Mouse (Mus musculus) midbrain, embryonic 12.5 days (tissue): ENCODE measurements around the gene Prr29. TPM values are rescaled to one million over a fixed set of nuclear protein-coding genes. Genes with fewer than 3 reads are reported as not detected.

Source experiments
- ATAC-seq: fragments of 200-750 bp; cut with Nextera tagmentation; 2 replicates; pipeline ENCODE4 v1.8.0; 2017; ENCODE audit warnings: low read depth, moderate TSS enrichment, moderate library complexity; ENCODE audit not compliant: low FRiP score
- H3K27ac ChIP-seq: fragments of 300-500 bp; sonication (generic); replicated peaks from 2 replicates; pipeline ENCODE4 v1.5.1; 2016; ENCODE audit warnings: mild to moderate bottlenecking
- H3K27me3 ChIP-seq: fragments of 300-500 bp; sonication (generic); 2 replicates; pipeline ENCODE4 v1.6.1; 2016; ENCODE audit warnings: mild to moderate bottlenecking
- H3K36me3 ChIP-seq: fragments of 300-500 bp; sonication (generic); 2 replicates; pipeline ENCODE4 v1.6.1; 2016
- H3K4me1 ChIP-seq: fragments of 300-500 bp; sonication (generic); 2 replicates; pipeline ENCODE4 v1.6.1; 2016
- H3K4me2 ChIP-seq: fragments of 300-500 bp; sonication (generic); replicated peaks from 2 replicates; pipeline ENCODE4 v1.6.1; 2016; ENCODE audit warnings: mild to moderate bottlenecking, moderate library complexity
- H3K4me3 ChIP-seq: fragments of 300-500 bp; sonication (generic); 2 replicates; pipeline ENCODE4 v1.5.1; 2016; ENCODE audit warnings: mild to moderate bottlenecking
- H3K9ac ChIP-seq: fragments of 300-500 bp; sonication (generic); replicated peaks from 2 replicates; pipeline ENCODE4 v1.6.1; 2016; ENCODE audit warnings: mild to moderate bottlenecking, moderate library complexity
- H3K9me3 ChIP-seq: fragments of 300-500 bp; sonication (generic); 2 replicates; pipeline ENCODE4 v1.6.1; 2016; ENCODE audit warnings: mild to moderate bottlenecking
- WGBS: fragments of 180-500 bp; shearing (Covaris S2); methylation state at CpG from one replicate; pipeline ENCODE4 v1.1.7; 2016; 5-methylcytosine and 5-hydroxymethylcytosine counted together
- polyA plus RNA-seq: library from polyadenylated mRNA; unstranded; fragments of >200 nt; fragmentation: Nextera tagmentation; extraction: Ambion mirVana; gene quantifications from 2 replicates; pipeline ENCODE4 v1.2.1, GENCODE M21; 2016

Prr29 gene
- polyA plus RNA-seq = not detected in 2 replicates

GRCm38 (mm10) chr11:106365366-106365765 is at the start of gene Prr29:
Gene Prr29 (plus strand): TSS chr11:106365472.
- Histone ChIP-seq H3K4me2 (peak within 1 kb of the TSS; percentile 34), H3K4me3 (no peak within 1 kb of the TSS), H3K9ac (peak within 1 kb of the TSS; percentile 31), H3K9me3 (no peaks in the 10 kb centered on the region), H3K27me3 (no peaks in the 10 kb centered on the region), H3K4me1 (peaks cover 11% of the 10 kb centered on the region), H3K36me3 (no peaks in the 10 kb centered on the region), H3K27ac (peak within 1 kb of the TSS; percentile 39)
- ATAC-seq = 0 out of 2 replicates have a peak, but pooled peaks have one; percentile 4
- 63% methylated on average over 10 of the region's 10 CpGs for WGBS

GRCm38 (mm10) chr11:106316416-106316815 is 48.9 kb upstream of the Prr29 start:
- H3K27ac ChIP-seq = no peak overlapping the region
- no peak overlapping the region for H3K4me2 ChIP-seq
- H3K36me3 ChIP-seq = no peaks in the 10 kb centered on the region
- no peaks in the 10 kb centered on the region for H3K4me1 ChIP-seq
- H3K9me3 ChIP-seq = no peaks in the 10 kb centered on the region
- H3K27me3 ChIP-seq = 0 out of 2 replicates have a peak, but pooled peaks cover 3% of the 10 kb centered on the region
- no peak overlapping the region for H3K4me3 ChIP-seq
- ATAC-seq = no peak
- H3K9ac ChIP-seq = no peak overlapping the region
- 95% methylated on average over 1 of the region's 1 CpGs for WGBS

- H3K9me3 ChIP-seq = no peaks in the 10 kb centered on the region
- ATAC-seq = no peak
- H3K4me2 ChIP-seq = no peak overlapping the region
- H3K27ac ChIP-seq = no peak overlapping the region
- WGBS = 83% methylated on average over 7 of the region's 7 CpGs
- H3K4me3 ChIP-seq = no peak overlapping the region
- no peaks in the 10 kb centered on the region for H3K36me3 ChIP-seq
- 0 out of 2 replicates have a peak, but pooled peaks cover 3% of the 10 kb centered on the region for H3K27me3 ChIP-seq
- no peak overlapping the region for H3K9ac ChIP-seq
- no peaks in the 10 kb centered on the region for H3K4me1 ChIP-seq
Measured at GRCm38 (mm10) chr11:106317801-106318200, 47.5 kb upstream of the Prr29 start.

- 76% methylated on average over 21 of the region's 21 CpGs for WGBS
- Histone ChIP-seq H3K4me3 (no peak overlapping the region), H3K9me3 (no peaks in the 10 kb centered on the region), H3K4me1 (no peaks in the 10 kb centered on the region), H3K4me2 (no peak overlapping the region), H3K27ac (no peak overlapping the region), H3K27me3 (0 out of 2 replicates have a peak, but pooled peaks cover 3% of the 10 kb centered on the region), H3K9ac (no peak overlapping the region), H3K36me3 (no peaks in the 10 kb centered on the region)
- ATAC-seq = no peak
Measured at GRCm38 (mm10) chr11:106318406-106319366, 46.6 kb upstream of the Prr29 start.

GRCm38 (mm10) chr11:106324858-106325257 is 40.4 kb upstream of the Prr29 start:
- no peak overlapping the region for H3K4me2 ChIP-seq
- WGBS = 53% methylated on average over 5 of the region's 5 CpGs

GRCm38 (mm10) chr11:106325566-106326206 is 39.6 kb upstream of the Prr29 start:
- Histone ChIP-seq H3K27me3 (no peaks in the 10 kb centered on the region), H3K9ac (no peak overlapping the region), H3K4me3 (no peak overlapping the region), H3K4me2 (no peak overlapping the region), H3K27ac (no peak overlapping the region), H3K4me1 (0 out of 2 replicates have a peak, but pooled peaks cover 3% of the 10 kb centered on the region), H3K9me3 (no peaks in the 10 kb centered on the region), H3K36me3 (no peaks in the 10 kb centered on the region)
- WGBS = 73% methylated on average over 8 of the region's 8 CpGs
- no peak for ATAC-seq

More at GRCm38 (mm10) chr11:106324858-106325257, 40.4 kb upstream of the Prr29 start:
- no peak for ATAC-seq
- Histone ChIP-seq H3K27me3 (no peaks in the 10 kb centered on the region), H3K27ac (no peak overlapping the region), H3K4me3 (no peak overlapping the region), H3K4me1 (0 out of 2 replicates have a peak, but pooled peaks cover 3% of the 10 kb centered on the region), H3K36me3 (no peaks in the 10 kb centered on the region), H3K9me3 (no peaks in the 10 kb centered on the region), H3K9ac (no peak overlapping the region)

GRCm38 (mm10) chr11:106326475-106326874 is 38.8 kb upstream of the Prr29 start:
- Histone ChIP-seq H3K9me3 (no peaks in the 10 kb centered on the region), H3K9ac (no peak overlapping the region), H3K27me3 (no peaks in the 10 kb centered on the region), H3K4me2 (no peak overlapping the region), H3K4me3 (no peak overlapping the region), H3K27ac (no peak overlapping the region), H3K36me3 (no peaks in the 10 kb centered on the region), H3K4me1 (0 out of 2 replicates have a peak, but pooled peaks cover 3% of the 10 kb centered on the region)
- 91% methylated on average over 8 of the region's 8 CpGs for WGBS
- no peak for ATAC-seq

GRCm38 (mm10) chr11:106328521-106328920 is 36.8 kb upstream of the Prr29 start:
- H3K9ac ChIP-seq = no peak overlapping the region
- no peak overlapping the region for H3K4me2 ChIP-seq
- no peak for ATAC-seq
- WGBS = 77% methylated on average over 5 of the region's 5 CpGs
- no peak overlapping the region for H3K4me3 ChIP-seq
- H3K27me3 ChIP-seq = no peaks in the 10 kb centered on the region
- no peaks in the 10 kb centered on the region for H3K9me3 ChIP-seq
- H3K4me1 ChIP-seq = 0 out of 2 replicates have a peak, but pooled peaks cover 3% of the 10 kb centered on the region
- H3K27ac ChIP-seq = no peak overlapping the region
- H3K36me3 ChIP-seq = no peaks in the 10 kb centered on the region

- Histone ChIP-seq H3K4me3 (no peak overlapping the region), H3K36me3 (no peaks in the 10 kb centered on the region), H3K4me1 (0 out of 2 replicates have a peak, but pooled peaks cover 3% of the 10 kb centered on the region), H3K27me3 (no peaks in the 10 kb centered on the region), H3K9ac (no peak overlapping the region), H3K4me2 (no peak overlapping the region), H3K27ac (no peak overlapping the region), H3K9me3 (no peaks in the 10 kb centered on the region)
- no peak for ATAC-seq
- 78% methylated on average over 6 of the region's 6 CpGs for WGBS
Measured at GRCm38 (mm10) chr11:106329128-106329527, 36.1 kb upstream of the Prr29 start.

GRCm38 (mm10) chr11:106329682-106330081 is 35.6 kb upstream of the Prr29 start:
- 0 out of 2 replicates have a peak, but pooled peaks cover 1% of the 10 kb centered on the region for H3K4me1 ChIP-seq
- H3K36me3 ChIP-seq = no peaks in the 10 kb centered on the region
- no peak overlapping the region for H3K4me2 ChIP-seq
- no peaks in the 10 kb centered on the region for H3K27me3 ChIP-seq
- no peak overlapping the region for H3K27ac ChIP-seq
- no peak for ATAC-seq
- 72% methylated on average over 7 of the region's 7 CpGs for WGBS
- H3K9me3 ChIP-seq = no peaks in the 10 kb centered on the region
- no peak overlapping the region for H3K9ac ChIP-seq
- H3K4me3 ChIP-seq = no peak overlapping the region

GRCm38 (mm10) chr11:106332458-106332857 is 32.8 kb upstream of the Prr29 start:
- 77% methylated on average over 4 of the region's 4 CpGs for WGBS
- no peak overlapping the region for H3K27ac ChIP-seq
- H3K27me3 ChIP-seq = no peaks in the 10 kb centered on the region
- no peaks in the 10 kb centered on the region for H3K4me1 ChIP-seq
- H3K9me3 ChIP-seq = no peaks in the 10 kb centered on the region; the same call in 1 of the 2 replicates
- H3K4me2 ChIP-seq = no peak overlapping the region
- H3K4me3 ChIP-seq = no peak overlapping the region
- H3K36me3 ChIP-seq = no peaks in the 10 kb centered on the region
- no peak for ATAC-seq
- no peak overlapping the region for H3K9ac ChIP-seq

GRCm38 (mm10) chr11:106334066-106334465 is 31.2 kb upstream of the Prr29 start:
- Histone ChIP-seq H3K27ac (no peak overlapping the region), H3K9ac (no peak overlapping the region), H3K4me1 (peaks cover 5% of the 10 kb centered on the region; the same call in 1 of the 2 replicates), H3K36me3 (no peaks in the 10 kb centered on the region), H3K27me3 (no peaks in the 10 kb centered on the region), H3K4me3 (no peak overlapping the region), H3K4me2 (no peak overlapping the region), H3K9me3 (no peaks in the 10 kb centered on the region; the same call in 1 of the 2 replicates)
- 12% methylated on average over 2 of the region's 2 CpGs for WGBS
- ATAC-seq = no peak
